Mouse (Mus musculus): ENCODE data around the gene Ddx42. TPM values are rescaled to one million over a fixed set of nuclear protein-coding genes. Genes with fewer than 3 reads are reported as not detected.
"Not testable (repeated sequence)": the region's sequence is repeated elsewhere in the genome, so short reads cannot be mapped to it uniquely, and the experiment has no call there.

The Ddx42 gene
- polyA plus RNA-seq, 1 experiment from 2014 or later: 59.1 TPM

DNA sequence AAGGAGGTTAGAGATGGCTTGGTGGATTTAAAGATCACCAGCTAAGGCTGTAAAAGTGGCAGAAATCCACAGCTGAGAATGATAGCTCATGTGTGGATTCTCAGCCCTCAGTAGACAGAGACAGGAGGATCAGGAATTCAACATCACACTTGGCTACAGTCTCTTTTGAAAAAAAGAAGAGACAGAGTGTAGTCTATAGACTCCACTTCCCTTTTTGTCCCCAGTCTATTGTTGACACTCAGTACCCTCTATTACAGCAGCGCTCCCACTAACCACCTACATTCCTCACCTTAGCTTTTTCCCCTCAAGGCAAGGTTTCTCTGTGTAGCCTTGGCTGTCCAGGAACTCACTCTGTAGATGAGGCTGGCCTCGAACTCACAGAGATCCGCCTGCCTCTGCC lies 25.0 kb upstream of the Ddx42 start:
- Histone ChIP-seq H3K4me3 (no peak overlapping the region), H3K27ac (ENCODE audit: poor library complexity, severe bottlenecking) (no peak overlapping the region), H3K4me2 (0 out of 2 replicates have a peak overlapping the region, but pooled peaks have one; percentile 83), H3K27me3 (replicated peaks) (no peaks in the 10 kb centered on the region), H3K36me3 (peaks cover 5% of the 10 kb centered on the region), H3K9me3 (replicated peaks) (no peaks in the 10 kb centered on the region), H3K4me1 (replicated peaks) (peaks cover 14% of the 10 kb centered on the region), H3K9ac (no peak overlapping the region)
- 92% methylated on average over 3 of the region's 3 CpGs for WGBS
- no peak for ATAC-seq (ENCODE audit: insufficient number of reproducible peaks, low FRiP score)

DNA sequence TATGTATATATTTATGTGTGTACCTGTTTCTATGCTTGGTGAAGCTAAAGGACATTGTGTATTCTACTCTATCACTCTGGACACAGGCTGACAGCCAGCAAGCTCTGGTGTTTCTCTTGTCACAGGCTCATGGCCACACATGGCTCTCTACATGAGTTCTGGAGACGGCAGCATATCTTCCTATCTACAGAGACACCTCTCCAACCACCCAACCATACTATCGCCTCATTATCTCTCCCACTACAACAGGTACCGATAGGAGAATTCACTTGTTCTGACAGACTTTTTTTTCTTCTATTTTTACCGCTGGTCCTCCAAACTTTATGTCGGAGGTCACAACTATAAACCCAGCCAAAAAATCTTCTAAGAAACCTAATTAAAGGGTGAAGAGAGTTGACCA lies 24.5 kb upstream of the Ddx42 start:
- Histone ChIP-seq H3K27me3 (replicated peaks) (no peaks in the 10 kb centered on the region), H3K27ac (ENCODE audit: poor library complexity, severe bottlenecking) (no peak overlapping the region), H3K4me1 (replicated peaks) (peaks cover 14% of the 10 kb centered on the region), H3K36me3 (peaks cover 10% of the 10 kb centered on the region), H3K9me3 (replicated peaks) (no peaks in the 10 kb centered on the region), H3K4me2 (peak overlapping the region; percentile 83), H3K4me3 (peak overlapping the region; percentile 77), H3K9ac (no peak overlapping the region)
- no peak for ATAC-seq (ENCODE audit: insufficient number of reproducible peaks, low FRiP score)
- 55% methylated on average over 5 of the region's 5 CpGs for WGBS

DNA sequence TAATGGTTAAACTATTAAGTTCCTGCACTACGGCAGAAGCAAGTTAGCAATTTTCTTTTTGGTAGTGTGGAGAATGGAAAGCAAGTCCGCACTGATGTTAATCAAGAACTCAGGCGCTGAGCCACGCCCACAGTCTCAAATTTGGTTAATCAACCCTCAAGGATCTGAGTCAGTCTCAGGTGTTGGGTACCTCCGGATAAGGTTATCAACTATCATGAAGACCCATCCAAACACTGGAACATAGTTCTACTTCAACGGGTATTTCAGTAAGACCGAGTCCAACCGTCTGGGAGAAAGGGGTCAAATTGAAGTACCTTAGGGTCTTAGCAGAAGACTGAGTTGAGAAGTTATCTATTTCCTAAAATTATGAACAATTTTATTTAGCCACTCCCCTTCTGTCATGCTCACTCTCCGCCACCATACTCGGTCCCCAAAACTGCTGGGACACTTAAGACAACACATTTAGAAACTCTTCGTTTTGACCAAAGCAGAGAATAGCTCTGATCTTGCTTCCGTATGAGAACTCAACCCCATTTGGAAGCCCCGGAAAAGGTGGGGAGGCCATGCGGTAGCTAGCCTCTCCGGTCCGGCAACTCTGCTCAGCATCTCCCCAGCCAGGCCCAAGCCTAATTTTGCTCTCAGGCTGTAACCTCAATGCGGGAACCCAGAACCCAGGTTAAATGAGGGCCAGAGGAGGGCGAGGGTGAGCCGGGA lies 23.9 kb upstream of the Ddx42 start:
- Histone ChIP-seq H3K4me3 (peak overlapping the region; percentile 77), H3K9ac (peak overlapping the region; percentile 90), H3K27ac (ENCODE audit: poor library complexity, severe bottlenecking) (peak overlapping the region; percentile 84), H3K4me2 (peak overlapping the region; percentile 83), H3K27me3 (replicated peaks) (no peaks in the 10 kb centered on the region), H3K4me1 (replicated peaks) (peaks cover 14% of the 10 kb centered on the region), H3K36me3 (peaks cover 14% of the 10 kb centered on the region), H3K9me3 (replicated peaks) (no peaks in the 10 kb centered on the region)
- ATAC-seq (ENCODE audit: insufficient number of reproducible peaks, low FRiP score): no peak
- WGBS: 10% methylated on average over 19 of the region's 19 CpGs

DNA sequence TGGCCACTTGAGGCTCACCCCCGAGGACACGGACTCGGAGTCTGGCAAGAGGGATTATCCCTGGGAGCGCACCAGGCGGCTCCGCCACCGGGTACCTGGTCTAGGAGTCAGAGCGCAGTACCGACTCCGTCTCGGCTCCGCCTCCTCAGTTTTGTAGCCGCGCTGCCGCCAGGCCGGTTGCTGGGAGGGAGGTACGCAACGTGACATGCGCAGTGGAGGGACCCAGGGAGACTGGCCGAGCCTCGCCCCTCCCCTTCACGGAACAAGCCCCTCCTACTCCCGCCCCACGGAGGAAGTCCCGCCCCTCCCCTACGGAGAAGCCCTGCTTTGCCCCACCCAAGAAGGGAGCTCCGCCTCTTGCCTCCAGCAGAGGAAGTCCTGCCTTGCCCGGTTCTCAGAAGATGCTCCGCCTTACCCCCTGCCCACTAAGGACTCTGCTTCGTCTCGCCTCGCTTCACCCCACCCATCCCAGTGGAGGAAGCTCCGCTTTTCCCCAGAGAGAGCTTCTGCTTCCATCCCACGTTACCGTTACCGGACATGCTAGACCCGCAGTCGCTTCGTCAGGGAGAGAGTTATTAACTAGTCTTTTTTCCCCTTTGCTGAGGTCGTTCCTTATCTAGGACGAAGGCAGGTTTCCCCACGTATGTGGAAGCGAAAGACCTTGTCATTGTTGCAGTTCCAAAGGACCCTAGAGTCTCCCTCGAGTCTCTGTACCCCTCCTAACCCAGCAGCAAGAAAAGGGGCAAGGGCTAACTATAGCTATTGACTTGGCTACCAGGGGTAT lies 23.2 kb upstream of the Ddx42 start:
- H3K9me3 ChIP-seq (replicated peaks): no peaks in the 10 kb centered on the region
- H3K9ac ChIP-seq: peak overlapping the region; percentile 90
- H3K4me3 ChIP-seq: peak overlapping the region; percentile 77
- 0% methylated on average over 44 of the region's 44 CpGs for WGBS
- H3K27me3 ChIP-seq (replicated peaks): no peaks in the 10 kb centered on the region
- peak overlapping the region; percentile 84 for H3K27ac ChIP-seq (ENCODE audit: poor library complexity, severe bottlenecking)
- H3K36me3 ChIP-seq: peaks cover 22% of the 10 kb centered on the region
- H3K4me2 ChIP-seq: peak overlapping the region; percentile 83
- H3K4me1 ChIP-seq (replicated peaks): peaks cover 14% of the 10 kb centered on the region
- ATAC-seq (ENCODE audit: insufficient number of reproducible peaks, low FRiP score): peak; percentile 97

DNA sequence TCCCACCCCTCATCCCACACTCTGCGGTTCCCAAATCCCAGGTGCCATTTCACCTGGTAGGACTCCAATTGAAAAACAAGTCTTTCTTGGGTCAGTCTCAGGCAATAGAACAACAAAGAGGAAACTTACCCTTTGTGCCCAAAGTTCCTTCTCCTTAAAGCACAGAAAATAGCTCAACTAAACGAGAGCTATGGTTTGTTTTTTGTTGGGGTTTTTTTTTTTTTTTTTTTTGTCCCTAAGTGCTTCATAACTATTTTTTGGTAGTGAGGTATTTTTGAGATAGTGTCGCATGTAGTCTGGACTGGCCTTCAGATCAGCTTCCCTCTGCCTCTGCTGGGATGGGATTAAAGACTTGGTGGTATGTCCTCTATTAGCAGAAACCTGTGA lies 22.6 kb upstream of the Ddx42 start:
- Histone ChIP-seq H3K9ac (peak overlapping the region; percentile 90), H3K4me1 (replicated peaks) (peaks cover 14% of the 10 kb centered on the region), H3K4me3 (peak overlapping the region; percentile 77), H3K27ac (ENCODE audit: poor library complexity, severe bottlenecking) (peak overlapping the region; percentile 84), H3K4me2 (peak overlapping the region; percentile 83), H3K9me3 (replicated peaks) (no peaks in the 10 kb centered on the region), H3K36me3 (peaks cover 22% of the 10 kb centered on the region), H3K27me3 (replicated peaks) (no peaks in the 10 kb centered on the region)
- no peak for ATAC-seq (ENCODE audit: insufficient number of reproducible peaks, low FRiP score)
- 31% methylated on average over 3 of the region's 3 CpGs for WGBS

DNA sequence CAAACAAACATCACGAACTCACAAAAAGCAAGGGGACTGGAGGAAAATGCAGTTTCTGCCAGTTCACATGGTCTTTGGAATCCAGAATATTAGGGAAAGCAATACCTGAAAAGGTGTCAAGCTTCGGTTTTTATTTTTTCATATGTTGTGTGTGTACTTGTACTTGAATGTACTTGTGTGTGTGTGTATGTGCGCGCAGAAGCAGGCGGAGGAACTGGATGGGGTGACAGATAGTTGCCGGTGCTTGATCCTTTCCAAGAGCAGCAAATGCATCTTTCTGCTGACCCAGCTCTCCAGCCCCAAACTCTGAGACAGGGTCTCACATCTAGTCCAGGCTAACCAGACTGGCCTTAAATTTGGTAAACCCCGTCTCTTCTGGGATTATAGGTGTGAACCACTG lies 21.8 kb upstream of the Ddx42 start:
- Histone ChIP-seq H3K4me3 (no peak overlapping the region), H3K27ac (ENCODE audit: poor library complexity, severe bottlenecking) (peak overlapping the region; percentile 41)

DNA sequence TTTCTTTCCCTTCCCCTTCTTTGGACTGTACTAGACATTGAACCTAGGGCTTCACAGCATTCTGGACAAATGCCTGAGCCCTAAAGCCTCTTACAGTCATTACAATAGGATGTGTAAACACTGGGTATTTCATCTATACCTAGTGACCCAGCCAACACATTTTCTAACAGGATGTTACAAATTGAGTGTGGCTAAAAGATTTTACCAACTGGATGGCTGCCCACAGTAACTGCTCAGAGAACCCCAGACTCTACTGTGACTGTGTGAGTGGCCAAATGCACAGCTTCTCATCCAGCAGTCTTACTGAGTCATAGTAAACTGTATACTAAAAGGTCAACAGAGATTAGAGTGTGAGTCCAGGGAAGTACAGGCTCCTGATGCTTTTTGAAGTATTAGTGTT lies 21.4 kb upstream of the Ddx42 start:
- Histone ChIP-seq H3K9ac (no peak overlapping the region), H3K36me3 (peaks cover 28% of the 10 kb centered on the region), H3K4me2 (no peak overlapping the region), H3K4me3 (no peak overlapping the region), H3K9me3 (replicated peaks) (no peaks in the 10 kb centered on the region), H3K27ac (ENCODE audit: poor library complexity, severe bottlenecking) (peak overlapping the region; percentile 41; the same call in 1 of the 2 replicates), H3K27me3 (replicated peaks) (no peaks in the 10 kb centered on the region), H3K4me1 (replicated peaks) (peaks cover 14% of the 10 kb centered on the region)
- ATAC-seq (ENCODE audit: insufficient number of reproducible peaks, low FRiP score): no peak

More for the DNA sequence above, 21.8 kb upstream of the Ddx42 start:
- Histone ChIP-seq H3K4me2 (no peak overlapping the region), H3K9ac (no peak overlapping the region), H3K9me3 (replicated peaks) (no peaks in the 10 kb centered on the region), H3K27me3 (replicated peaks) (no peaks in the 10 kb centered on the region), H3K36me3 (peaks cover 25% of the 10 kb centered on the region), H3K4me1 (replicated peaks) (peaks cover 14% of the 10 kb centered on the region)
- ATAC-seq (ENCODE audit: insufficient number of reproducible peaks, low FRiP score): no peak
- 88% methylated on average over 7 of the region's 7 CpGs for WGBS

DNA sequence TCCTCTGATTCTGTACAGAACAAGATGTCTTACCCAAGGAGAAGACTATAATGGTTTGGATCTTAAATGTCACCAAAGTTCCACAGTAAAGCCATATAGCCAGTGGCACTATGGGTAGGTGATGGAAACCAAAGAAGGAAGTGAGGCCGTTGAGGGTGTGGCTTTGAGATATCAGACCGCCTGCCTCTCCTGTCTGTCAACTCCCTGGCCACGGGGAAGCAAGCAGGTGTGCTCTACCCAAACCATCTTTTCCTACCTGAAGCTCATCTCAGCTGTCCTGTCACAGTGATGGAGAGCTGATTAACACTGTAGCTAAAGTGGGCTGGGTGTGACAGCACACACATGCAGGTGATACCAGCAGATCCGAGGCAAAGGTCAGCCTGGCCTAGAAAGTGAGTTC lies 18.4 kb upstream of the Ddx42 start:
- peaks cover 55% of the 10 kb centered on the region for H3K36me3 ChIP-seq
- ATAC-seq (ENCODE audit: insufficient number of reproducible peaks, low FRiP score): no peak

DNA sequence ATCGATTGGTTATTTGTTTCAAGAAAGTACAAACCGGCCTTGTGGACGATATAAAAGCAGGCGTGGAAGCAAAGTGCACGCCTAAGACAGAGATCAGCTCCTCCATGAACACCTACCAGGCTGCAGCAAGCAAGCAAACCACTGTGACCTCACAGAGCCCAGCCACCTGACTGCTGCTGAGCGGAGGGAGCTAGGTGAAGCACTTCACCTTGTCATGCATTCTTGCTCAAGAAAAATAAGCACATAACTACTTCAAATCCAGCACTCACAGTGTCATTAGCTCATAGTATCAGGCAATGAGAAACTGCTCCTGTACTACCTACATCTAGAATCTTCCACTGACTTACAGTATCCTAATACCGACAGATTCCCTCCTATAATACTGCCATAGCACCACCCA lies 16.7 kb upstream of the Ddx42 start:
- H3K4me3 ChIP-seq; H3K9me3 ChIP-seq (replicated peaks); ATAC-seq (ENCODE audit: insufficient number of reproducible peaks, low FRiP score); H3K4me2 ChIP-seq; H3K9ac ChIP-seq; H3K27ac ChIP-seq (ENCODE audit: poor library complexity, severe bottlenecking); H3K4me1 ChIP-seq (replicated peaks); H3K27me3 ChIP-seq (replicated peaks): not testable (repeated sequence)
- H3K36me3 ChIP-seq: peaks cover 71% of the 10 kb centered on the region
- 93% methylated on average over 7 of the region's 7 CpGs for WGBS

More for the DNA sequence above, 18.4 kb upstream of the Ddx42 start:
- Histone ChIP-seq H3K27ac (ENCODE audit: poor library complexity, severe bottlenecking) (no peak overlapping the region), H3K4me3 (no peak overlapping the region), H3K4me2 (no peak overlapping the region), H3K27me3 (replicated peaks) (no peaks in the 10 kb centered on the region), H3K4me1 (replicated peaks) (peaks cover 9% of the 10 kb centered on the region; the same call in 1 of the 2 replicates), H3K9me3 (replicated peaks) (no peaks in the 10 kb centered on the region), H3K9ac (no peak overlapping the region)
- 72% methylated on average over 4 of the region's 4 CpGs for WGBS

DNA sequence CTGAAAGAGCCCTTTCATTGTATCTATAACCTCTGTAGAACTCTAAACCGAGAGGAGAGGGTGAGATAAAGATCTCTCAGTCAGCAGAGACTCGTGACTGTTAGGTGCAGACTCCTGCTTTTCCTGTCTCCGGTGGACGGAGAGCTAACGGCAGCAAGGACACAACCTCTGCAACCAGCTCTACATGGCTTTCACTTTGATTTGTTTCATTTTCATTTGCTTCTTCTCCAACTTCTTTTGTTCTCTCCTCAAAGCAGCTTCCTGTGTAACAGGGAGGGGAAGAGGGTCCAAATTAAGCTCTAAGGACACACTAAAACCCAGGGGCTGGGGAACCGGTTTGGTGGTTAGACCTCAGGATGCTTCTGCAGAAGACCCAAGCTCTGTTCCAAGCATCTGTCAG lies 16.0 kb upstream of the Ddx42 start:
- no peak overlapping the region for H3K27ac ChIP-seq (ENCODE audit: poor library complexity, severe bottlenecking)
- peaks cover 78% of the 10 kb centered on the region for H3K36me3 ChIP-seq

DNA sequence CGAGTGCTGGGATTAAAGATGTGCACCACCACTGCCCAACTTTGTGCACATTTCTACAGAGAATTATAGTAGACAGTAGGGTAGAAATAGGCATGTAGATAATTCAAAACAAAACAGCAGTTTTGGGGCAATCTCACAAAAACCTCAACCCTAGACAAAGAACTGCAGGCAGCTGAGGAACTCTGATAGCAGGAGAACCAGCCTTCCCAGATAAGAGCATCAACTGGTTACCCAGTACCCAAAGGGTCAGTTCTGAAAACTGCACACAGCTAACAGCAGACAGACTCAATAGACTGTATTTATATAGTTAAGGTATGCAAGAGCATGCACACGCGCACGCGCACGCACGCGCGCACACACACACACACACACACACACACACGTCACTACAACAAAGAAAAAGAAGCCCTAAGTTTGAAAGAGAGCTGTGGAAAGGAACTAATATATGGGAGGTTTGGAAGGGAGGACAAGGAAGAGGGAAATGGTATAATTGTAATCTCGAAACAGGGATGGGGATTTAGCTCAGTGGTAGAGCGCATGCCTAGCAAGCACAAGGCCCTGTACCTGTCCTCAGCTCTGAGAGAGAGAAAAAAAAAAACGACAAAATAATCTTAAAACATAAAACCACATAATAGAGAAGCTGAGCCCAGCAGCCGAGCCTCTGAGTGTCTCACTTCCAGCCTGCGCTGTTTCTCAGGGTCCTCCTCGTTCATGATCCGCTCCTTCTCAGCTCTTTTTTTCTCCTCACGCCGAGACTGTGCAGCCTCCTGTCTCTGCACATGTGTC lies 15.2 kb upstream of the Ddx42 start:
- H3K4me2 ChIP-seq: no peak overlapping the region
- H3K27me3 ChIP-seq (replicated peaks): no peaks in the 10 kb centered on the region
- peaks cover 81% of the 10 kb centered on the region for H3K36me3 ChIP-seq
- no peak for ATAC-seq (ENCODE audit: insufficient number of reproducible peaks, low FRiP score)
- H3K27ac ChIP-seq (ENCODE audit: poor library complexity, severe bottlenecking): no peak overlapping the region
- H3K9me3 ChIP-seq (replicated peaks): no peaks in the 10 kb centered on the region
- peaks cover 2% of the 10 kb centered on the region; the same call in 1 of the 2 replicates for H3K4me1 ChIP-seq (replicated peaks)
- 86% methylated on average over 19 of the region's 19 CpGs for WGBS
- no peak overlapping the region for H3K4me3 ChIP-seq
- no peak overlapping the region for H3K9ac ChIP-seq

More for the DNA sequence above, 16.0 kb upstream of the Ddx42 start:
- no peak for ATAC-seq (ENCODE audit: insufficient number of reproducible peaks, low FRiP score)
- no peaks in the 10 kb centered on the region for H3K27me3 ChIP-seq (replicated peaks)
- H3K9me3 ChIP-seq (replicated peaks): no peaks in the 10 kb centered on the region
- H3K4me3 ChIP-seq: no peak overlapping the region
- WGBS: 59% methylated on average over 6 of the region's 6 CpGs
- H3K9ac ChIP-seq: no peak overlapping the region
- no peak overlapping the region for H3K4me2 ChIP-seq
- H3K4me1 ChIP-seq (replicated peaks): peaks cover 2% of the 10 kb centered on the region; the same call in 1 of the 2 replicates
